Mouse (Mus musculus) cortical plate, adult 2 months (tissue): Measurements from ENCODE around the gene Tmprss15.

Experiments
- CTCF ChIP-seq: fragments of 200-500 bp; IDR thresholded peaks from 2 replicates; pipeline ENCODE4 v1.5.1; 2011; ENCODE audit warnings: mild to moderate bottlenecking, control low read depth, low read length; ENCODE audit not compliant: insufficient read depth; ENCODE audit errors: extremely low read depth
- POLR2A ChIP-seq: fragments of 200-500 bp; IDR thresholded peaks from 2 replicates; pipeline ENCODE4 v1.6.1; 2011; ENCODE audit warnings: mild to moderate bottlenecking, low read length, control low read depth; ENCODE audit not compliant: insufficient read depth; ENCODE audit errors: extremely low read depth

DNA sequence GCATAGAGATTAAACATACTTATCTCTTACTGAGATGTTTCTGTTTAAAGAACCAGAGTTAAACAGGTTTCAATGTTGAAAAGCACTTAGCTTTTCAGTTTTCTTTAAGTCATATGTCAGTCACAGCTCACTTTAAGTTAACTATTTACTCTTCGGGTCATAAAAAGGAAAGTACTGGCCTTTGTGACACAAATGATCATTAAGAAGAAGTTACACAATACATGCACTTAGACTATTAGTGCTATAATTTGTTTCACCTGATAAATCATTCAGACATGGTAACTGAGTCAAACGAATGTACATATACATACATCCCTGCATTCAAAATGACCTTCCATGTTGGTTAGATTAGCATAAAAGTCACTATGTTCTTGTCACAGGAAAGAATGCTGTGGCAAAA lies 58.3 kb downstream of the Tmprss15 start:
- no peak for TF ChIP-seq CTCF
- TF ChIP-seq POLR2A, result no peak
